Mouse (Mus musculus): Measurements from ENCODE around the gene Rasal1. TPM values are rescaled to one million over a fixed set of nuclear protein-coding genes. Genes with fewer than 3 reads are reported as not detected.

Gene Rasal1
- polyA plus RNA-seq, 1 experiment, result 2.0 TPM

GRCm38 (mm10) chr5:120647814-120648491 is 659 bp upstream of the Rasal1 start:
- H3K27ac ChIP-seq (ENCODE audit: insufficient read depth, low read length), result no peak overlapping the region
- H3K4me3 ChIP-seq (ENCODE audit: low read depth, low read length), result no peak overlapping the region
- no peaks in the 10 kb centered on the region for H3K36me3 ChIP-seq (ENCODE audit: control insufficient read depth, insufficient read depth, low read length, poor library complexity, severe bottlenecking)
- no peak overlapping the region for H3K9ac ChIP-seq (ENCODE audit: low read depth, poor library complexity, severe bottlenecking)
- no peaks in the 10 kb centered on the region for H3K27me3 ChIP-seq (ENCODE audit: control insufficient read depth, insufficient read depth, low read length, poor library complexity, severe bottlenecking)
- no peaks in the 10 kb centered on the region for H3K9me3 ChIP-seq (replicated peaks; ENCODE audit: control insufficient read depth, insufficient read depth, low read length, poor library complexity, severe bottlenecking)
- TF ChIP-seq CTCF (IDR thresholded peaks at IDR 0.05; ENCODE audit: low read depth, low read length) (peak; percentile 61), EP300 (IDR thresholded peaks at IDR 0.05; ENCODE audit: insufficient read depth, low read depth, low read length) (no peak), POLR2A (IDR thresholded peaks at IDR 0.05; ENCODE audit: insufficient read depth, low read length) (no peak)
- H3K4me1 ChIP-seq (ENCODE audit: control insufficient read depth, insufficient read depth, low read length), result peaks cover 2% of the 10 kb centered on the region

- peak overlapping the region; percentile 57 for H3K4me3 ChIP-seq (ENCODE audit: low read depth, low read length)
- TF ChIP-seq EP300 (IDR thresholded peaks at IDR 0.05; ENCODE audit: insufficient read depth, low read depth, low read length), result no peak
These were observed 842 bp downstream of the Rasal1 start for GRCm38 (mm10) chr5:120649374-120649933.

DNA sequence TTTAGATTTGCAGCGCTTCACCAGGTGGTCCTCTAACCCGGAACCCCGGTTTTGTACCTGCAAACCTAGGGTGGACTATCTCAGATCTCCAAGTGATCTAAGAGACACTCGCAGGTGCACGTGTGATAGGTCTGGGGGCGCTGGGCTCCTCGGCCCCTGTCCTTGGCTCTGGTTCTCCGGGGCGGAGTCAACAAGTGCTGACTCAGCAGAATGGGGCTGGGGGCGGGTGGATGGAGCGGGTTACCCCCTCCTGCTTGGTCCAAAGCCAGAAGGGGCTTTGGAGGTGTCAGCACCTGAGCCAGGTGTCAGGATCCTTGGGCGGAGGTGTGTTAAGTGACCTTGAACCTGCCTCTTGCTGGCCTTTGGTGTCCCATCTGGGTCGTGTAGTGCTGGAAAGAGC is 1.3 kb downstream of the Rasal1 start:
- Histone ChIP-seq H3K27ac (ENCODE audit: insufficient read depth, low read length) (no peak overlapping the region), H3K36me3 (ENCODE audit: control insufficient read depth, insufficient read depth, low read length, poor library complexity, severe bottlenecking) (no peaks in the 10 kb centered on the region), H3K4me3 (ENCODE audit: low read depth, low read length) (peak overlapping the region; percentile 57), H3K9me3 (replicated peaks; ENCODE audit: control insufficient read depth, insufficient read depth, low read length, poor library complexity, severe bottlenecking) (no peaks in the 10 kb centered on the region), H3K27me3 (ENCODE audit: control insufficient read depth, insufficient read depth, low read length, poor library complexity, severe bottlenecking) (no peaks in the 10 kb centered on the region), H3K9ac (ENCODE audit: low read depth, poor library complexity, severe bottlenecking) (no peak overlapping the region), H3K4me1 (ENCODE audit: control insufficient read depth, insufficient read depth, low read length) (peaks cover 4% of the 10 kb centered on the region)
- TF ChIP-seq EP300 (IDR thresholded peaks at IDR 0.05; ENCODE audit: insufficient read depth, low read depth, low read length), result no peak
- TF ChIP-seq CTCF (IDR thresholded peaks at IDR 0.05; ENCODE audit: low read depth, low read length), result no peak
- TF ChIP-seq POLR2A (IDR thresholded peaks at IDR 0.05; ENCODE audit: insufficient read depth, low read length), result no peak

More at GRCm38 (mm10) chr5:120649374-120649933, 842 bp downstream of the Rasal1 start:
- H3K36me3 ChIP-seq (ENCODE audit: control insufficient read depth, insufficient read depth, low read length, poor library complexity, severe bottlenecking), result no peaks in the 10 kb centered on the region
- H3K9ac ChIP-seq (ENCODE audit: low read depth, poor library complexity, severe bottlenecking), result peak overlapping the region; percentile 1
- no peak overlapping the region for H3K27ac ChIP-seq (ENCODE audit: insufficient read depth, low read length)
- peaks cover 2% of the 10 kb centered on the region for H3K4me1 ChIP-seq (ENCODE audit: control insufficient read depth, insufficient read depth, low read length)
- no peaks in the 10 kb centered on the region for H3K9me3 ChIP-seq (replicated peaks; ENCODE audit: control insufficient read depth, insufficient read depth, low read length, poor library complexity, severe bottlenecking)
- H3K27me3 ChIP-seq (ENCODE audit: control insufficient read depth, insufficient read depth, low read length, poor library complexity, severe bottlenecking), result no peaks in the 10 kb centered on the region

DNA sequence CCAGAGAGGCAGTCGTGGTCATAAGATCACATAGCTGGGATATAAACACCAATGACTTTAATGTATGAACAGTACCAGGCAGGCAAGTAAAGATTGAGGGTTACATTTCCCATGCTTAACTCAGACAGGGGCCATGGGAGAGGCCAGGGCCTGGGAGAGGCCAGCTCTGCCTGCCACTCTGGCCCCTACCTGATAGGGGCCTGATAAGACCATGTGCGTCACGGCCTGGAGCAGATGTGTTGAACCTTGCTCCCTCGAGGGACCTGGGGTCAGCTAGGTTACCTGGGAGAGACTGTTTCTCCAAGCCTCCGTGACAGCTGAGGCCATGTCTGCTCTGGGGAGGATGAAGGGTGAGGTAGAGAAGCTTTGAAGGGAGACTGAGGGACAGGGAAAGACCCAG is 2.6 kb downstream of the Rasal1 start:
- Histone ChIP-seq H3K27ac (ENCODE audit: insufficient read depth, low read length) (no peak overlapping the region), H3K4me3 (ENCODE audit: low read depth, low read length) (no peak overlapping the region), H3K36me3 (ENCODE audit: control insufficient read depth, insufficient read depth, low read length, poor library complexity, severe bottlenecking) (no peaks in the 10 kb centered on the region), H3K4me1 (ENCODE audit: control insufficient read depth, insufficient read depth, low read length) (peaks cover 4% of the 10 kb centered on the region), H3K9me3 (replicated peaks; ENCODE audit: control insufficient read depth, insufficient read depth, low read length, poor library complexity, severe bottlenecking) (no peaks in the 10 kb centered on the region), H3K9ac (ENCODE audit: low read depth, poor library complexity, severe bottlenecking) (no peak overlapping the region), H3K27me3 (ENCODE audit: control insufficient read depth, insufficient read depth, low read length, poor library complexity, severe bottlenecking) (no peaks in the 10 kb centered on the region)
- no peak for TF ChIP-seq CTCF (IDR thresholded peaks at IDR 0.05; ENCODE audit: low read depth, low read length)
- no peak for TF ChIP-seq POLR2A (IDR thresholded peaks at IDR 0.05; ENCODE audit: insufficient read depth, low read length)
- TF ChIP-seq EP300 (IDR thresholded peaks at IDR 0.05; ENCODE audit: insufficient read depth, low read depth, low read length), result no peak

DNA sequence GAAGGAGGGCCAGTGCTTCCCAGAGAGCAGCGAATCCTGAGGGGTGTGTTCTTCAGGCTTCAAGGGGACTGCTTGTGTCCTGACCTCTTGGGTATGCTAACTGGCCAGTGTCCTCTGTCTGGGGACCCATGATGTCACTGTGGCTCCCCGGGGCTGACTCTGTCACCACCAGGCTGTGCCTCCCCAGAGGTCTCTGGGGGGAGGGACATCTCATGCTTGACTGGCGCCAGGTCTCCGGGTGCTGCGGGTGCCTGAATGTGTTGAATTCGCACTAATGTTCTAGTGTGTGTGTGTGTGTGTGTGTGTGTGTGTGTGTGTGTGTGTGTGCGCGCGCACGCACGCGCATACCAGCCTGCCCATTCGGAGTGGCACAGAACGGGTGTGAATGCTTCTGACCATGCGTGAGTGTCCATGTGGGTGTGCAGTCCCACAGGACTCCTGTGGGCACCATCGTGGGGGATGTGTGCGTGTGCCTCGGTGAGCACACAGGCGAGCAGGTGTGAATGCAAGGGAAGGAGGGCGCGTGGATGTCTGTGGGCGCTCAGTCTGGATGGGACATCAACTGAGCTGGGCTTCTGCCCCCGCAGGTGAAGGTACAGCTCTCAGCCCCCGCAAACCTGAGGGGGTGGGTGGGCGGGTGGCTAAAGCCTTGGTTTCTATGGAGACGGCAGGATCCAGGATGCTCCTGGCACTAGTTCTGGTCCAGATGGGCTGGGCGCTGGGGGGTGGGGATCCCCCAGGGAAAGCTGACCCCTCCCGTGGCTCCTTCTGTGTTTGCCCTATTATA is 4.5 kb downstream of the Rasal1 start:
- no peaks in the 10 kb centered on the region for H3K27me3 ChIP-seq (ENCODE audit: control insufficient read depth, insufficient read depth, low read length, poor library complexity, severe bottlenecking)

GRCm38 (mm10) chr5:120653873-120654272 is 5.3 kb downstream of the Rasal1 start:
- no peak overlapping the region for H3K9ac ChIP-seq (ENCODE audit: low read depth, poor library complexity, severe bottlenecking)
- peaks cover 4% of the 10 kb centered on the region for H3K4me1 ChIP-seq (ENCODE audit: control insufficient read depth, insufficient read depth, low read length)
- H3K27ac ChIP-seq (ENCODE audit: insufficient read depth, low read length), result no peak overlapping the region
- no peak overlapping the region for H3K4me3 ChIP-seq (ENCODE audit: low read depth, low read length)
- no peaks in the 10 kb centered on the region for H3K27me3 ChIP-seq (ENCODE audit: control insufficient read depth, insufficient read depth, low read length, poor library complexity, severe bottlenecking)
- TF ChIP-seq CTCF (IDR thresholded peaks at IDR 0.05; ENCODE audit: low read depth, low read length), result no peak
- no peak for TF ChIP-seq EP300 (IDR thresholded peaks at IDR 0.05; ENCODE audit: insufficient read depth, low read depth, low read length)
- TF ChIP-seq POLR2A (IDR thresholded peaks at IDR 0.05; ENCODE audit: insufficient read depth, low read length), result no peak
- no peaks in the 10 kb centered on the region for H3K9me3 ChIP-seq (replicated peaks; ENCODE audit: control insufficient read depth, insufficient read depth, low read length, poor library complexity, severe bottlenecking)
- H3K36me3 ChIP-seq (ENCODE audit: control insufficient read depth, insufficient read depth, low read length, poor library complexity, severe bottlenecking), result no peaks in the 10 kb centered on the region

More for the DNA sequence above, 4.5 kb downstream of the Rasal1 start:
- peaks cover 4% of the 10 kb centered on the region for H3K4me1 ChIP-seq (ENCODE audit: control insufficient read depth, insufficient read depth, low read length)
- H3K9ac ChIP-seq (ENCODE audit: low read depth, poor library complexity, severe bottlenecking), result no peak overlapping the region
- no peaks in the 10 kb centered on the region for H3K9me3 ChIP-seq (replicated peaks; ENCODE audit: control insufficient read depth, insufficient read depth, low read length, poor library complexity, severe bottlenecking)
- no peak overlapping the region; the same call in 1 of the 2 replicates for H3K4me3 ChIP-seq (ENCODE audit: low read depth, low read length)
- TF ChIP-seq CTCF (IDR thresholded peaks at IDR 0.05; ENCODE audit: low read depth, low read length), result no peak
- no peak for TF ChIP-seq POLR2A (IDR thresholded peaks at IDR 0.05; ENCODE audit: insufficient read depth, low read length)
- TF ChIP-seq EP300 (IDR thresholded peaks at IDR 0.05; ENCODE audit: insufficient read depth, low read depth, low read length), result no peak
- no peak overlapping the region for H3K27ac ChIP-seq (ENCODE audit: insufficient read depth, low read length)
- no peaks in the 10 kb centered on the region for H3K36me3 ChIP-seq (ENCODE audit: control insufficient read depth, insufficient read depth, low read length, poor library complexity, severe bottlenecking)

All from ES-Bruce4 (cell line).